Mouse (Mus musculus) ovary, postnatal 10 days (tissue): ENCODE measurements around the gene Cyp4a10.
"Not testable (repeated sequence)": the region's sequence is repeated elsewhere in the genome, so short reads cannot be mapped to it uniquely, and the experiment has no call there.

ENCODE experiments used
- DNase-seq: peaks from one replicate; pipeline ENCODE4 v3.0.0; 2022; ENCODE audit warnings: low spot score

Gene Cyp4a10

DNA sequence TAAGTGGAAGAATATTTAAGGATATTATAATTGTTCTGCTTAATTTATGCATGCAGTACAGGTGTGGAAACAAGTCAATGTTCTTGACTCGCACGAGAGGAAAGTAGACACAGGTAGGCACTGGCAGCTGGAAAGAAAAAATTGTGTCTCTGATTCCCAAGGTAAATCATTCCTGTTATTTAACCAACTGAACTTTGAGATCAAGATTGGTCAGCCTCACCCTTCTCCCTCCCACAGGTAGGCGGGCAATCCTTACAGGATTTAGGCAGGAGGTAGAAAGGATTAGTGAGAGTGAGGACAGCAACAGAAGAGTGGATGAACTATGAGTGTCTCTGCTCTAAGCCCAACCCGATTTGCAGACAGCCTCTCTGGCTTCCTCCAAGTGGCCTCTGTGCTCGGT lies at the start of gene Cyp4a10:
TSS of gene Cyp4a10 (plus strand) at position 265 of the 400 bp plus-strand sequence.
- not testable (repeated sequence) for DNase-seq

DNA sequence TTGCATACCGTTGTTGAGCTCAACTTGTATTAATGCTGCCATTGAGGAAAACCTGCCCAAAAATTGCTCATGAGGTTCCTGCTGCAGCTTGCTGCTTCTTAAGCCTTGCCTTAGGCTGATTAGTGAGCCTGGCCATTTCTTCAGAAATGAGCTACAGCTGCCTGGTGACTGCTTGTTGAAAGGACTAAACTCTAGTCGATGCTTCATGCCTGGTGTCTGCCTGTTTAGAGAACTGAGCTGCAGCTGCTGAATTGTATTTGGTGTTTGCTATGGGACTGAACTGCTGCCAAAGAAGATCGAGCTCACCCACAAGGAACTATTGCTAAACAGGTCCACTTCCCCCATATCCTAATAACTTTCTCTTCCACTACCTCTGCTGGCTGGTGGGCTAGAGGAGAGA lies 44.5 kb upstream of the Cyp4a10 start:
- not testable (repeated sequence) for DNase-seq

DNA sequence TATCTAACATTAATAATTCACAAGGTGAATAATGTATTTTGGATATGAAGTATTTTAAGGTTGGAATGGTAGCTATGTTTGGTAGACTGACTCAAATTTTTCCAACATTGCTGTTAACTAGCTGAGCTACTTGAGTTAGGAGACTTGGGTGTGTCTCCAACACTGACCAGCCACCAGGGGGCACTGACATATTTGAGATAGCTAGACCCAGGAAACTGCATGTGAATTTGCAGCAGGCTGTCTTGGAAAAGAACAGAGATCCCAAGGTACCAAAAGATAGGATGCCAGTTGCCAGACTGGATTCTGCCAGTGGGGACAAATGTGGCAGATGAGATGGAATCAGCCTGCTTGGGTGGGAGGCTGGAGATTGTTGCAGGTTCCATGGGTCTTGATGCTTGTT lies 42.0 kb upstream of the Cyp4a10 start:
- not testable (repeated sequence) for DNase-seq

DNA sequence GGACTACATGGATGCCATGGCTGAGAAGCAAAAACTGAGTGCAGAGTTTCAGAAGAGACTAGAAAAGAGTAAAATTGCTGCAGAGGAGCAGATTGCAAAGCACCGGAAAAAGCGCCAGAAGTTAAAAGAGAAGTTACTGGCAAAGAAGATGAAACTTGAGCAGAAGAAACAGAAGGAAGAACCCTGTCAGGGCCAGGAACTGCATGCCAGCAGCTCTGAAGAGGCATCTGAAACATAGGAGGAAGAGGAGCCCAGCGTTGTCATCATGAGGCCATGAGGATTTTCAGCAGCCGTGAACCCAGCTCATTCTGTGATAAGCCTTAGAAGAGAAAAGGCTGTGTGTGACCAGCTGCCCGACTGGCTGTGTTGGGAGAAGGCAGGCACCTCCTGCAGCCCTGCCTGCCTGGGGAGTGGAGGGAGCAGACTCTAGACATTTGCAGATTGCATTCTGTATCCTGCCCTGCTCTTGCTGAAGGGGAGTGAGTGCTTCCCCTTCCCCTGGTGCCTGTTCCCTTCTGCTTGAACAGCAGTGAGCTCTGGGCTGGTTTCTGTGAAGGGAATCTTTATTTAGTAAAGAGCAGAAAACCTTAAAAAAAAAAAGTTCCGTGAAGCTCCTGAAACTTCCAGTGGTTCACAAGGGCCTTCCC lies 36.9 kb upstream of the Cyp4a10 start:
- DNase-seq, result no peak

DNA sequence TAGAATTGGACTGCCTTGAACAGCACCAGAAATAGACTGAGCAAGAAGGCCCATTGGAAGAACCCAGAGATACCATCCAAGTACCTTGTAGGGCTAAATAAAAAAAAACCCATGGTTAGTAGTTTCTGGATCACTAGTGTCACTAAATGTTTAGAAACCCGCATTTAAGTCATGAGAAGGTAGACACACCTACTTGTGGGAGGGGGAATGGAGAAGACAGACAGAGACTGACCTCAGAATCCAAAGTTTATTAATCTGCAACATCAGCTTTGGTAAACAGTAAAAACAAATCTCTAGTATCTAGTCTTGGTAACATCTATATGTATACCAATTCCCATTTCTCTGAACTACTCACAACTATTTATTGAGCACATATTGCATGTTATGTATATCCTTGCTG lies 22.1 kb upstream of the Cyp4a10 start, which contains the start of gene Cyp4a14:
TSS of gene Cyp4a14 (minus strand) at position 142 of the 400 bp plus-strand sequence.
- no peak for DNase-seq

DNA sequence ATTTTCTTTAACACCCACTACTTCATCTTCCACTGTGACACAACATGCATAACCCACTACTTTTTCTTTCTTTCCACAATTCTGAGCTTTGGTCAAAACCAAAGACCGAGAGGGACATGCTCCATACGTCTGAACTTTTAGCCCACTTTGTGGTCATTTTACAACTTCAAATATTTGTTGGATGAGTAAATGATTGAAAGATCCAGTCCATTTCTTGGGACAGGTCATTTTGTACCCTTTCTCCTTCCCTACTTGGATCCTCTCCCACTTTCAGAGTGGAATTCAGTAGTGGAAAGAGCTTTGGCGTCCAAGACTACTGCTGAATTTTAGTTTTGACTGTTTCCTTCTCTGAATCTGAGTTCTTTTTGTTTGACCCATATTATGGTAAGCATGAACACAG lies 20.6 kb upstream of the Cyp4a10 start:
- no peak for DNase-seq

DNA sequence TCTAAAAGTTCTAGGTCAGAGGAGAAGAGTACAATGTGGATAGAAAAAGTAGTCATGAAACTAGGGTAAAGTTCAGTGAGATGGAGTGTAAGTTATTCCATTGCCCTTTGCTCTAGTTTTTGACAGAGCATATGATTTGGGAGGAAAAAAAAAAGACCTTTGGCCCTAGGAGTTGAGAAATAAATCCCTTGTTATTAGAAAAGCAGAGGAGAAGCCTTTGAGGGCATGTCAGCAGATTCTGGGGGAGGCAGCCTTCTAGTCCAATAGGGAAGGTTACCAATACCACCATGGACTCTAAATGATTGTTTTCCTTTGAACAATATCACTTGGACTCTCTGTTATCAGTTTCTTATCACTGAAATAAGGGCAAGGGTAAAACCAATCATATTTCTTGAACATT lies 4.1 kb upstream of the Cyp4a10 start:
- DNase-seq, result not testable (repeated sequence)

DNA sequence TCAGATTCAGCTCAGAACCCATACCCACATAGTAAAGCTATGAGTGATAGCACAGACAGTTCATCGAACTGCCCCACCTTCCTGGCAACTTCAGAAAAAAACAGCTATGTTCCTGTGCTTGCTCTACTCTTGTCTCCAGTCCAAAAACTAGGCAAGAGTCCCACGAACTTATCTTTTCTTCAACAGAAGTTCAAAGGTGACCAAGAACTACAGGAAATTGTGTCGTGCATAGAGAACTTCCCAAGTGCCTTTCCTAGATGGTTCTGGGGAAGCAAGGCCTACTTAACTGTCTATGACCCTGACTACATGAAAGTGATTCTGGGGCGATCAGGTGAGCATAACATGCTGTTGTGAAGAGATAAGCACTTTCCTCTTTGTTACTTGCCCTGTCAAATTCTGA lies 1.4 kb downstream of the Cyp4a10 start:
- no peak for DNase-seq

DNA sequence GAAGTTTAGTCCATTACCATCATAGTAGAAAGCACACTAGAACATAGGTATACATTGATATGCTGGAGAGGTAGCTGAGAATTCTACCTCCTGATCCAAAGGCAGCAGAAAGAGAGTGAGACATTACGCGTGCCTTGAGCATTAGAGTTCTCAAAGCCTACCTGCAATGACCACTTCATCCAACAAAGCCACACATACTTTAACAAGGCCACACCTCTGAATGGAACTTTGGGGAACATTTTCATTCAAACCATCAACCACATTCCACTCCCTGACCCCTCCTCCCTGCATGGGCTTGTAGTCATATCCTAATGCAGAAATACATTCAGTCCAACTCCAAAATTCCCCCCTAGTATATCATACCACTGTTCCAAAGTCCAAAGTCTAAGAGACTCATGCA lies 3.7 kb downstream of the Cyp4a10 start:
- no peak for DNase-seq

DNA sequence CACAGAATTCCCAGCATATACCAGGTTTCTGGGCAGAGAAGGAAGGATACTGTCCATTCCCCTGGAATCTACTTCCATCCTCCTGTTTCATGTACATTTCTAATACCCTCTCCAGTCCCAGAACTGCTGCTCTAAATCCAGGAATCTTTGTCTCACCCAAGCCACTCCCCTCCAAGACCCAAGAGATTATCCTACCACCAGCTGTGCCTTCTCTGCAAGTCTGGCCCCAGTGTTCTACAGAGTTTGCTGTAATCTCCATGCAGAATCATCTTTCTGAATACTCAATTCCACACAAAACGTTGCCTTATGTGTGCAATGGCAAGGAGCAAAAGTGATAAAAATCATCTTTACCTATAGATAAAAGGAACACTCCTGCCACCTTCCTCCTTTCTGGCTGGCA lies 27.0 kb downstream of the Cyp4a10 start:
- DNase-seq, result no peak

DNA sequence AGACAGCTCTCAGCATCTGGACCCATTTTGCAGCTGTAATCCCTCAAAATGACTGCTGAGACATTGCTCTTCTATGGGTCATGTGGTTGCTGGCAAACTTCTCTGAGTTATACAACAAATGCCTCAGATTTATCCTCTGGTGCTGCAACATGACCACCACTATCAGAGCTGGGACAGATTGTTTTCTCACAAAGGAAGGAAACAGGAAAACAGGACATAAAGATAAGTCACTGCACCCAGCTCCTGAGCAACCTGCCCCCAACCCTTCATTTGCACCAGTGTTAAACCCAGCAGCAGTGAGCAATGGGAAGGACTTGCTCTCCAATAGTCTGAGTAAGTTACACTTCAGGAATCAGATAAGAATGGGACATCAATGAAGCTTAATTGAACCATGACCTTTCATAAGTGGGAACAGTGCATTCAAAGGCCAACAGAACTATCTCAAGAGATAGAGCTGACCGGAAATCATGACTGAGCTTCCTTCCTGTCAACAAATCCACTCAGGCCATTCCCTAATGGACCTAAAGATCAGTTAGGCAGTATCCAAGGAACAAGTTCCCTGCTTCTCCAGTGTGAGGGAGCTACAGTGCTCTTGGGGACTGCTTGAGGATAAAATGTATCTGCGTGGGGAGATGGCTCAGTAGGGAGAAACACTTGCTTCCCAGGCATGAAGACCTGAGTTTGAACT lies 28.2 kb downstream of the Cyp4a10 start:
- no peak for DNase-seq

DNA sequence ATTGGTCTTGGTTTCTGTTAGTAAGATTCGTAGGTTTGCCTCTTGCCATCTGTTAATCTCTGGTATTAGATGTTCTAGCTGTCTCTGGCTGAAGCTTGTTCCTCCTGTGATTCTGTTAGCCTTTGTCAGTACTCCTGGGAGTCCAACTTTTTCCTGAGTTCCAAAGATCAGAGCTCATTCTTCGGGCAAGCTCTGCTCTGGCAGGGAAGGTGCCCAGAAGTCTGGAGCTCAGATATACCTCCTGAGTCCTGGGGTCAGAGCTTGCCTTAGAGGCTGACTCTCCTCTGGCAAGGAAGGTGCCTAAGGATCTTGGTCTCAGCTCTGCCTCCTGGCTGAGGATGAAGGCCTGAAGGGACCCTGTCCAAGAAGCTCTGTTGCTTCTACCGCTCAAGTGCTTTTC lies 34.7 kb downstream of the Cyp4a10 start:
- no peak for DNase-seq

DNA sequence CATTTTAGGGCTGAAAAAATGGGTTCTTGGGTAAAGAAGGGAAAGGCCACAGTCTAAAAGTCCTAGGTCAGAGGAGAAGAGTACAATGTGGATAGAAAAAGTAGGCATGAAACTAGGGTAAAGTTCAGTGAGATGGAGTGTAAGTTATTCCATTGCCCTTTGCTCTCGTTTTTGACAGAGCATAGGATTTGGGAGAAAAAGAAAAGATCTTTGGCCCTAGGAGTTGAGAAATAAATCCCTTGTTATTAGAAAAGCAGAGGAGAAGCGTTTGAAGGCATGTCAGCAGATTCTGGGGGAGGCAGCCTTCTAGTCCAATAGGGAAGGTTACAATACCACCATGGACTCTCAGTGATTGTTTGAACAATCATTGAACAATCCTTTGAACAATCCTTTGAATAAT lies 37.4 kb downstream of the Cyp4a10 start:
- no peak for DNase-seq

DNA sequence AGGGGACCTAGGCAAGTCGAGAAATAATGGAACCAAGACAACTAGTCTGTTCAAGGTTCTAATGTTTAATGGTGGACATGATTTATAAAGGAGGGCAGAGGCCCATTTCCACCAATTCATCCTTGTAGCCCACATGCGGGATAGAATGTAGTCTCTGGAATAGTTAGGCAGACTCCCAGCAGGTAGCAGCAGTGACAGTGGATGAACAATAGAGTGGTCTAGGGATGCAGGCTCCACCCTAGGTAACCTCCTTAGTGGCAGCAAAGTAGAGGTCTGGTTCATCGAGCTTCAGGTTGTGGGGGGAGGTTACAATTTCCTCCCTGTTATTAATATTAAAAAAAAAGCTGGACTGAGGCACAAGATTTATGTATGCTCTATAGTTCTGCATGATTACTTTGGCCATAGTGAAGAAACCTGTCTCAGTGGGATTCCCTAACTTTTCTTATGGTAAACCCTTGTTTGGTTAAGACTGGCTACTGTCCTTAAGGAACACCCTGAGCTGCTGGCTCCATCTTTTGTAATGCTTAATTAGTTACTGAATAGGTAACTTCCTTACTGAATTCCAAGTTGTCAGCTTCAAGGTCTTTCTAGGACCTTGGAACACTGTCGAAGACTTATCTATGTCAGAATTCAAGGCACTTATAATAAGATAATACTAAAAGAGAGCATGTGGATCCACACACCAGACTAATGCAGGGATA lies 39.9 kb downstream of the Cyp4a10 start:
- DNase-seq, result no peak

DNA sequence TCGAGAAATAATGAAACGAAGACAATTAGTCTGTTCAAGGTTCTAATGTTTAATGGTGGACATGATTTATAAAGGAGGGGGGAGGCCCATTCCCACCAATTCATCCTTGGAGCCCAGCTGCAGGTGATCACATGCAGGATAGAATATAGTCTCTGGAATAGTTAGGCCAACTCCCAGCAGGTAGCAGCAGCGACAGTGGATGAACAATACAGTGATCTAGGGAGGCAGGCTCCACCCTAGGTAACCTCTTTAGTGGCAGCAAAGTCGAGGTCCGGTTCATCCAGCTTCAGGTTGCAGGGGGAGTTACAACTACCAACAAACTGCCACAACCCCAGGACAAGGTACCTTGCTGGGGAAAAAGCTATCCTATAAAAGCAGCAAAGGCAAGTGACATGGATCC lies 43.2 kb downstream of the Cyp4a10 start:
- not testable (repeated sequence) for DNase-seq

DNA sequence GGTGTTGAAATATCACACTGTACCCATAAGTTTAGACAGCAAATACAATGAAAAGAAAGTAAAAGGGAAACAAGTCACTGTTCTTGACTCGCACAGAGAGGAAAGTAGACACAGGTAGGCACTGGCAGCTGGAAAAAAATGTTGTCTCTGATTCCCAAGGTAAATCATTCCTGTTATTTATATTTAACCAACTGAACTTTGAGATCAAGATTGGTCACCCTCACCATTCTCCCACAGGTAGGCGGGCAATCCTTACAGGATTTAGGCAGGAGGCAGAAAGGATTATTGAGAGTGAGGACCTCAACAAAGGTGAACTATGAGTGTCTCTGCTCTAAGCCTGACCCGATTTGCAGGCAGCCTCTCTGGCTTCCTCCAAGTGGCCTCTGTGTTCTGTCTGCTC lies 45.3 kb downstream of the Cyp4a10 start, which contains the start of gene Cyp4a31:
TSS of gene Cyp4a31 (plus strand) at position 249 of the 400 bp plus-strand sequence.
- DNase-seq, result no peak

DNA sequence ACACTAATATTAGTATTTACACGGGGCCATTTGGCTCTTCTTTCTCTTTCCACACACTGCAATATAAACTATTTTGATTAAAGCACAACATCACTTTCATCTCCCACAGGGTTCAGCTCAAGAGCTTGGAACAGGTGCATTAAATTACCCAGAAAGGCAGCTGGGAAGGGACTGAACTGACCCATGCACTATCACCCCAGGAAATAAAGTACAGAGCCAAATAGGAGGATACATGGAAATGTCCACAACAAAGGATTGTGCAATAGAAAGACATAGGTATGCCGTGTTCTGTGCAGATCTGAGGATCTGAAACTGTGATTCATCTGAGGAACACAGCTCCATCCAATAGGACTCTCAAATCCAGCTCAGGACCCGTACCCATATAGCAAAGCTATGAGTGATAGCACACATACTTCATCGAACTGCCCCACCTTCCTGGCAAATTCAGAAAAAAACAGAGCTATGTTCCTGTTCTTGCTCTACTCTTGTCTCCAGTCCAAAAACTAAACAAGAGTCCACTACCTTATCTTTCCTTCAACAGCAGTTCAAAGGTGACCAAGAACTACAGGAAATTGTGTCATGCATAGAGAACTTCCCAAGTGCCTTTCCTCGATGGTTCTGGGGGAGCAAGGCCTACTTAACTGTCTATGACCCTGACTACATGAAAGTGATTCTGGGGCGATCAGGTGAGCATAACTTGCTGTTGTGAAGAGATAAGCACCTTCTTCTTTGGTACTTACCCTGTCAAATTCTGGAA lies 46.6 kb downstream of the Cyp4a10 start:
- DNase-seq, result not testable (repeated sequence)

DNA sequence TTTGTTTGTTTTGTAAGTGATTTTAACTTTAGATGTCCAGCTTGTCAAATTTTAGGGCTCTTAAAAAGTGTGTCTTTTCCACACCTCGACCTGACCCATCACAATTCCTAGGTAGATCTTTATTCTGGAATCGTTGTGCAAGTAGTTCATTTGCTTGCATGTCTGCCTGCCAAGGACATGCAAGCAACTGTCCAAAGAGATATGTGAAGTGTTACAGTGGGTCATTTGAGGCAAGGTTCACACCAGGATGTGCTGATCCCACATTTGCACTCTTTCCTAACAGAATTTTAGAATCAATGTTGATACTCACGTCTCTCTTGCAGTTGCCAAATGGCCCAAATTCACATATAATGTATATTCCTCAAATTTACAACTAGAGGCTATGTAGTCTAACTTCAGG lies 57.2 kb downstream of the Cyp4a10 start:
- no peak for DNase-seq

DNA sequence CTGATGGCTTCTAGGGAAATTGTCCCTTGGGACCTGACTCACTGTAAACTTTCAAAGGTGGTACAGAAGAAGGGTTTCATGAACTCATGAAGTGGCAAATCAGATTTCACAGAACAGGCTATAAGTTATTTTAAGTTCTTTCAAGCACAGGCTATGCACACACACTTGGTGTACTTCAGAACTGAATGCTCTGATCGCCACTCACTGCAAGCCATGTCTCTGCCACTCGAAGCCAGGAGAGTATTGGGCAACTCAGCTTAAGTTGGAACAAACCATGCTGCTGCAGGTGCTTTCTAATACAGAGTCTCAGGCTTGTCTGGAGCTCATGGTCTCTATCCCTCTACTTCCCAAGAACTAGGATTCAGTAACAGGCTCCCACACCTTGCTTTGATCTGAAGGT lies 57.7 kb downstream of the Cyp4a10 start:
- no peak for DNase-seq

DNA sequence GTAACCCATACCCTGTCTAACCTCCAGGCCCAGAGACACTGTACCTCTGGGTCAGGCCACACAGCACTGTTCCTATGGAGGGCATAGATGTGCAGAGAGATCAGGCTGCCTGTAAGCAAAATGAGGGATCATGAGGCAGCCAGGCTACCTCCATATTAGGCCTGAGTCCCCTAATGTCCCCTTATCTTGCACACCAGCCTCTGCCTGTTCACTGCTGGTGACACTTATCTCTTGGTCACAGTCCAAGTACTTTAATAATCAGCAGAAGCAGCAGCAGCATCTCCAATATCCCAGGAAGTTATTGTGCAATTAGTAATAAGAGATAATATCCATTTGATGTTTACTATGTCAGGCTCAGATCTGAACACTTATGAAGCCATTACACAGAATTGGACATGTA lies 65.0 kb downstream of the Cyp4a10 start:
- no peak for DNase-seq
